Mouse (Mus musculus) T-helper 17 cell (primary cell): ENCODE results near the gene Zfp639.

Experiments
- in situ Hi-C, 2 experiments: fragments of 300-600 bp; cut with MboI, MseI; formaldehyde crosslinking; loops; 1 replicate in 1 of 2; 2 replicates in 1 of 2; pipeline ENCODE4 v1.15.1; 2025; ENCODE audit warnings: high pct_unique_total_duplicates in 2 of 2

Gene Zfp639

GRCm38 (mm10) chr3:32509496-32510374, at the start of gene Zfp639:
Gene Zfp639 (plus strand): TSS chr3:32510259.
- in situ Hi-C loops: loop anchor here (25.0 kb wide), 3 partner anchors 722 to 1722 kb away; partner anchors contain the start of gene Sec62 (in 1 of the 2)

DNA sequence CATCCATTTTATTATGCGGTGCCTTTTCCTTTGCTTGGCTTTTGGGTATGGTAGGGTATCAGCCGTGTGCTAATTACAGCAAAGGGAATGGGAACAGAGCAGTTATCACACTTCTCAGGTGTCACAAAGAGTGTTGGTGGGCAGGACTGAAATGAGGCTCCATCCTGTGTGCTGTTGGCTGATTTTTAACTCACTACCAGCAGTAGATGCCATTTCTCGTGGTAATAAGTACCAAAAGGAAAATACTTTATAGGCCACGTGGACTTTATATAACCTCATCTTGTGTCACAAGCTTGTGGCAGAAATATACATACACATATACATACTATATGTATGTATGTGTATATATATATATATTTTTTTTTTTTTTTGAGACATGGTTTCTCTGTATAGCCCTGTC, 42.7 kb upstream of the Zfp639 start:
- in situ Hi-C loops: no loop called here

GRCm38 (mm10) chr3:32468411-32468810, 41.6 kb upstream of the Zfp639 start:
- in situ Hi-C loops: no loop called here

DNA sequence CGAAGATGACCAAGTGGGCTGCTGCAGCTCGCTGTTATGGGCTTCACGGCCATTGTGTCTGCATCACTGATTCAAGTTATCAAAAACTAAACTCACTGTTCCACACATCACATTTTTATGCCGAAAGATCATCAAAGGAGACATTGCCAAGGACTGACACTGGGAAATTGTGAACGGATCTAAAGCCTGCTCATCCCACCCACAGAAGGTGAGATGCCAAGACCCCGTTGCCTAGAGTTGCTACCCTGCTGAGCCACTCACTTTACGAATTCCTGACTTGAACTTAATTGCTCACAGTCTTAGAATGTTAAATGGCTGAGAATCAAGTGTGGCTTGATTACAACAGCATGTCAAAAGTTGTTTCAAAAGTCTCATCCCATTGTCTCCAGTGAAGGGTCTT, 39.6 kb upstream of the Zfp639 start:
- in situ Hi-C loops: no loop called here

- in situ Hi-C loops: no loop called here
Measured at GRCm38 (mm10) chr3:32471098-32471497, 39.0 kb upstream of the Zfp639 start.

- in situ Hi-C loops: no loop called here
Measured at GRCm38 (mm10) chr3:32472191-32472900, 37.7 kb upstream of the Zfp639 start.

- in situ Hi-C loops: no loop called here
Measured at GRCm38 (mm10) chr3:32473184-32473583, 36.9 kb upstream of the Zfp639 start.

GRCm38 (mm10) chr3:32479961-32480360, 30.1 kb upstream of the Zfp639 start:
- in situ Hi-C loops: loop anchor here in 1 of 2 experiments (25.0 kb wide), 1 partner anchor 693 kb away; no protein-coding TSS in a partner anchor

GRCm38 (mm10) chr3:32483035-32483434, 27.0 kb upstream of the Zfp639 start:
- in situ Hi-C loops: loop anchor here in 1 of 2 experiments (25.0 kb wide), 1 partner anchor 696 kb away; no protein-coding TSS in a partner anchor

- in situ Hi-C loops: loop anchor here in 1 of 2 experiments (25.0 kb wide), 1 partner anchor 699 kb away; no protein-coding TSS in a partner anchor
Measured at GRCm38 (mm10) chr3:32486543-32486942, 23.5 kb upstream of the Zfp639 start.

GRCm38 (mm10) chr3:32488172-32488571, 21.9 kb upstream of the Zfp639 start:
- in situ Hi-C loops: loop anchor here in 1 of 2 experiments (25.0 kb wide), 1 partner anchor 701 kb away; no protein-coding TSS in a partner anchor

DNA sequence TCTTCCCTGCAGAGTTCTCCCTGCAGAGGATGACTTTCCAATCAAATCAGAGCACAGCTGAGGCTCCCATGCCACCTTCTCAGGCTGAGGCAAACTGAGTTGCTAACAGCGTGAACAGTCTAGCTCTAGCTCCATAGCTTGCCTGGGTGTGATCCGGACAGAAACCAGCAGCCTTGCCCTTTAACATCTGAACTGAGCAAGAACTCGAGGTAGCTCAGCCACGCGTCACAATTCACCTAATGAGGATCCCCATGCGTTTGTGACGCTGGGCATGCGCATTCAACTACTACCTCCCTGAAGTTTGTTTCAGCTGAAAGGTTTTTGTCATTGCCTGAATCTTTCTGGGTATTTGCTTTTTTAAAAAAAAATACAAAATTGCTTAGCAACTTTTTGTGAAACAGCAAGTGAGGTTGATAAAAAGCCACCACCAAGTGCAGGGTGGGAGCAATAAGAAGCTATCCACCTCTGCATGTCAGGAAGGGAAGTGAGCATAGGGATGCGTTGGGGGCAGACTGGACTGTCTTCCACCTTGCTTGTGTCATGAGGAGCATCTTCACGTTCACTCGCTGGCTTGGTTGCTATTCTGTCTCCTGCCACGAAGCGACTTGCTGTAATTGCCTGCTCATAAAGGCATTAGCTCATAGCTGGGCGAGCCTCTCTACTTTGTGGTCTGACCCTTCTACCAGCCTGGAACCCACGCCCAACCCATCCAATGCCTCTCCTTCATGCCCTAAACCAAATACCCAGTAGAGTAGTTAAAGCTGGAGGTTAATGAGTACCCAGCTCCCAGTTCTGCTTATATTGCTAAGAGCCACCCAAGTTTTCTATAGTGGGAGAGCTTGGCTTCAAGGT, 19.8 kb upstream of the Zfp639 start:
- in situ Hi-C loops: loop anchor here (10.0 to 25.0 kb wide), 2 partner anchors 703 to 1266 kb away; no protein-coding TSS in a partner anchor

GRCm38 (mm10) chr3:32490928-32491315, 19.1 kb upstream of the Zfp639 start:
- in situ Hi-C loops: loop anchor here (10.0 to 25.0 kb wide), 2 partner anchors 704 to 1266 kb away; no protein-coding TSS in a partner anchor

DNA sequence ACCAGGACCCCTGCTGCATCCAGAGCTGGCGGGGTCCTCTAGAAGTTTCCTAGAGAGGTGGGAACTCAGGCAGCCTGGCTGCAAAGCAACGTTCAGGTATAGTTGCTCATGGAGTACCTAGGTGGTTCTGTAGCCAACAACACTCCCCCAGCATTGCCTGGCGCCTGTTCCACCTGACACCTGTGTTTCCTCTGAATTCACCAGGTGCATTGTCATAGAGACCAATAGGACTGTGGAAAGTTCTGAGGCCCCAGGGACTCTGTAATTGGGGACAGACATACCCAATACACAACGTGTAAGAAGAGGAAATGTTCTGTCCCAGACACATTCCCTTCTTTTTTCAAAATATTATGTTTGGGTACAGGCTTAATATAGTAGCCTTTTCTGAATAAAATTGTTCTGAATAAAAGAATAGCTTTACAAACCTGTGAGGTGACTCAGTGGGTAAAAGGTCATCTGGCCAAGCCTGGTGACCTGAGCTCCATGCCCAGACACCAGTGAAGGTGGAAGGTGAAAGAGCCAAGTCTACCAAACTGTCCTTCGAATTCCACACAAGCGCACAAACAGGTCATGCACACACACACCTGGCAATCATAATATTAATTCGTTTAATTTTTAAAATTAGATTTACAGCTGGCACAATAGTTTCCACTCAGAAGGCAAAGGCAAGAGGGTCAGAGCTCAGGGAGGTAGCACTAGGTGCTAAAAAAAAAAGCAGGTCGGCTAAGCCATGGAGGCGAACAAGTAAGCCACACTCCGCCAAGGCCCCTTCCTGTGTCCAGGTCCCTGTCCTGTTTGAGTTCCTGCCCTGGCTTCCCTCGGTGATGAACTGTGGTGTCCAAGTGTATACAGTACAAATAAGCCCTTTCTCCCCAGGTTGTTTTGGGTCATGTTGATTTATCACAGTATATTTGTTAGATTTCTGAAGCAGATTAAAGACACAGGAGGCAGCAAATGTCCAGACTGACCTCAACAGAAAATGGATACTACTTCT, 17.7 kb upstream of the Zfp639 start, which contains the start of gene Kcnmb3:
Gene Kcnmb3, minus strand, starts transcription at position 135 of the 994 bp plus-strand sequence.
- in situ Hi-C loops: loop anchor here (10.0 to 25.0 kb wide), 2 partner anchors 705 to 1268 kb away; no protein-coding TSS in a partner anchor

- in situ Hi-C loops: loop anchor here (10.0 to 25.0 kb wide), 2 partner anchors 707 to 1270 kb away; no protein-coding TSS in a partner anchor
Measured at GRCm38 (mm10) chr3:32494387-32495087, 15.5 kb upstream of the Zfp639 start.

DNA sequence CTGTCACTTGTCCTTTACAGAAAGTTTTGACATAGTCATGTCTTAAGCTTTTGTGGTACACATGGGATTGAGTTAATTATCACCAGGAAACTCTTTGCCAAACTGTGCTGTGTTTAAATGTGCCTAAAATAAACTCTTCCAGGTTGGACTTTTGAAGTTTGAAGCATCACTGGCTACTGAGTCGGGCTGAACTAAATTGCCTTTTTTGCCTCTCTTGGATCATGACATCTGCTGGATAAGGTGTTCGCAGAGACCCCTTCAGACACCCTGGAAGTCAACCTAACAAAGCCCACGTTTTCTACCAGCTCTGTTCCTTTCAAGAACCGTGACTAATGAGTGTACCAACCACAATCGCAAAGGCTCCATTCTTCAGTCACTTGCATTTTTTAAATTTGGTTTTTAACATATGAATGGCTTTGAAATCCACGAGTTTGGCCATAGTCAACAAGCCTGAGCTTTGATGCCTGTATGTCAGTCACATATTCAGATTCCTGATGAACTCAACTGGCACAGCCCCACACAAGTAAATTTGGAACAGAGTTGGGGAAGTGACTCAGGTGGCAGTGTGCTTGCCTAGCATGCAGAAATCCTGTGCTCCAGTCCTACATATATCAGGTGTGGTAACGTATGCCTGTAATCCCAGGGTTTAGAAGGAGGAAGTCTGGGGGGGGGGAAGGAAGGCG, 14.8 kb upstream of the Zfp639 start:
- in situ Hi-C loops: loop anchor here (10.0 to 25.0 kb wide), 2 partner anchors 708 to 1270 kb away; no protein-coding TSS in a partner anchor

DNA sequence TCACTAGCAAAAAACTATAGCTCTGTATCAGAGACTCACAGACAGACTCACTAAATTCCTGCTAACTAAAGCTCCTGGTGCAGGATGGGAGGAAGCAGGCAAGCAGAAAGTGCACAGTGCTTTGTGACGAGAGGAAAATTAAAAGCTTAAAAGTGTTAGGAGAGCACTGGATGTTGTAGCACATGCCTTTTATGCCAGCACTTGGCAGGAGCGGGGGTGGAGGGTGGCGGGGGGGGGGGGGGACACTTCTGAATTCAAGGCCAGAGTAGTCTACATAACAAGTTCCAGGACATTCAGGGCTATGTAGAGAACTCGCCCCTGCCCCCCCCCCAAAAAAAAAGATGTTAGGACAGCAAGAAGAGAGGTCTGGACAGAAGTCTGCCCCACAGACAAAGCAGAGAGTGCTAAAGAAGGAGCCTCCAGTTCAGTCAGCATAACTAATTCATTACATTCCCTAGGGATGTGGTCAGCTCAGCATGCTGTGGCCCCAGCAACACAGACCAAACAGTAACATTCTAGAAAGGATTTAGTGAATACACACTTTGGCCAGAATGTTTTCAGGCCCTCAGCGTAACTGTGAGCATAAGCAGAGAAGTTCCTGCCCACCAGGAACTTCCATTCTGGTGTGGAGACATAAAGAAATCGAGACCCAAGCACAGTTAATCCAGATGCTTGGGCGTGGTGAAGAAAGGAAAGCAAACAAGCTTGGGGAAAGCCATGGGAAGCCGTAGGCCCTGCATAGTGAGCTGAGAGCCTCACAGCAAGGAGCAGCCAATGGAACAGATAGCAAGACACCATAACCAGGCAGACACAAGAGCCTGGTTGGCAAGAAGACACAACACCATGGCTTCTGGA, 14.0 kb upstream of the Zfp639 start:
- in situ Hi-C loops: loop anchor here (10.0 to 25.0 kb wide), 2 partner anchors 709 to 1271 kb away; no protein-coding TSS in a partner anchor
